Mouse (Mus musculus): ENCODE measurements around the gene Atp1b1.

Atp1b1 gene

DNA sequence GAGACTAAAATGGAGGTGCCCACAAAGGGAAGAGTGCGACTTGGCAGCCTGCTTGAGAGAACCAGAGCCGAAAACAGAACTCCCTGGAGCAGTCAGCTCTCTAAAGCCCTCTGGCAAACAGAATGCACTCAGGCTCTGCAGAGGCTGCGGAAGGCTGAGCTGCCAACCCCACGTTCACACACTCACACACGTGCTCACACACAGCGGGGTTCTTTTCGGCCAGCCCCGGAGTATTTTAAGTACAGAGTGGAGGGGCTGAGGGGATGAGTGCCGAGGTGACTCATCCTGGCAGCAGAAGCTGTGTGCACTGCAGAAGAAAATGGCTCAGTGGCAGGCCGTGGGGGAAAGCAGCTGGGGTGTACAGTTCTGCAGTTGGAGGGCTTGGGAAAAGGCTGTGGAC, 3.6 kb upstream of the Atp1b1 start:
- peak; percentile 51 for DNase-seq

DNA sequence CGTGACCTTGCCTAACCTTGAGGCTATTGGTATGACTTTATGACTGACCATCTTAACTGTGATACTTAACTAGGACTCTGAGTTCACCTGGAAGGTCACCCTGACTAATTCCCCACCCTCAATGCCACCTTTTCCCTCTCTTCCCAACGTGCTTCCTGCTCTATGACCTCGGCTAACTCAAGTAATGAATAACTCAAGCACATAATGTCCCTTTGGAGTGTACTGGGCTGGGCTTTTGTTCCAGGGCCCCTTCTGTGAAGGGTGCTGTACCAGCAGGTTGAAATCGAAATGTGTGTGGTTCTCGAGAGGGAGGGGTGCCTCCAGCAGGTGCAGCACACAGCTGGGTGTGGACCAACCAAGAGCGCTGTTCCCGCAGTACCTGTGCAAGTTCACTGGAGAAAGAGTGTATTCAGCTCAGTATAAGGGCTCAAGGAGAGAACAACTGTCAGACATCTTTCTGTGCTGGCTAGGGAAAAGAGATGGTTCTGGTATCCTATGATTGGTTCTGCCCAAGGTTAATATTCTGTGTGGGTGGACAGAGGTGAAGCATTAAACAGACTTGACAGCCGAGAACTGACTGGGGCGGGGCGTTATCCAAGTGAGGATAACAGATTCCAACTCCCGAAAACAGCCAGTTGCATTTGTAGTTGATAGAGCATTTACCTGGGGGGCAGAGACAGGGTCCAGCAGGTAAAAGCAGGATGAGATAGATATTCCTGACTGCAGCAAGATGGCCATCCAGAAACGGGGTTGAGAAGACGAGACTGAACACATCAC, 3.0 kb upstream of the Atp1b1 start:
- peak; percentile 68 for DNase-seq

DNA sequence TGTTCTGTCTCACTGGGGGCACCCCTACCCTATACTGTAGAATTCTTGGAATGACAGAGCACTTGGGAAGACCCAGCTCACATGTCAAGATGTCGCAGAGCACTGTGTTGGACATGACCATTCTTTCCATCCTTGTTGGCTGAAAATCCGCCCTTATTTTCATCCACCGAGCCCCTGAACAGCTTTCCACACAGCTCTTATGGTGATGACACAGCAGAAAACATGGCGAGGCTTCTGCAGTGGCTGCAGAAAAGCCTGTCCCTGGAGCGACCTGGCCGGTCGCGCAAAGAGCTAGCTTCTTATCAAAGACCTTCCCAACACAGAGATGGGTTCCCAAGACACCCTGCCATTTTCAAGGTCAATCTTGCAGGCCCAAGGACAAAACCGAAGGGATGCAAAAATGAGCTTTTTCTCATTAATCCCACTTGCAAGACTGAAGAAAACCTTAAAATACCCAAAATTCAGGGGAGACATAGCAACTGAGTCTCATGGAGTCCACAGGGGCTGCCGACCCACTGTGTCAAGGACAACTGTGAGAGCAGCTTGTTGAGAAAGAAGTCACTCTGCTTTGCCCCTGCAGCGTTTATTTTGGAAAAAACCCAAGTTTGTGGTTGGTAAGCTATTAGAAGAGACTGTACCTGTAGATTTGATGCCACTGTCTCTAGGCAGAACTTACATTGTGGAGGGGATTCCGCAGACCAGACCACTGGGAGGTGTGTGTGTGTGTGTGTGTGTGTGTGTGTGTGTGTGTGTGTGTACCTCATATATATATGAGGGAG, 1.2 kb upstream of the Atp1b1 start:
- DNase-seq, result no peak

DNA sequence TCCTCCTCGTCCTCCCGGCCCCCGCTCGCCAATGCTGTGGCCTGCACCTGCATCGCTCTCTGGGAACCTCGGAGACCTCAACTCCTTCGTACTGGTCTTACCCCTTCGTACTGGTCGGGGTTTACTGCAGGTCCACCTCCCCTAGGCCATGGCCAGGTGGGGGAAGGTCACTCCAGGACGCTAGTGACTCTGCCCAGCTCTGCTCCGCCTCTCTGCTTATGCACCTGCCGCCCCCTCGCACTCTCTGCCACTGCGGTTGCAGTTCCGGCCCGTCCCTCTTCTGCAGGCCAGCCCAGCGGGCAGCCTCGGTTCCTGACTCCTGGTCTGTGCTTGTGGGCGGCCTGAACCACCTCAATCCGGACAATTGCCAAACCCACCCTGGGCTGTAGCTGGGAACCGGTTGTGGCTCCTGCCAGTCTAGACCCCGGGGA, 481 bp upstream of the Atp1b1 start:
- DNase-seq, result peak; percentile 90

DNA sequence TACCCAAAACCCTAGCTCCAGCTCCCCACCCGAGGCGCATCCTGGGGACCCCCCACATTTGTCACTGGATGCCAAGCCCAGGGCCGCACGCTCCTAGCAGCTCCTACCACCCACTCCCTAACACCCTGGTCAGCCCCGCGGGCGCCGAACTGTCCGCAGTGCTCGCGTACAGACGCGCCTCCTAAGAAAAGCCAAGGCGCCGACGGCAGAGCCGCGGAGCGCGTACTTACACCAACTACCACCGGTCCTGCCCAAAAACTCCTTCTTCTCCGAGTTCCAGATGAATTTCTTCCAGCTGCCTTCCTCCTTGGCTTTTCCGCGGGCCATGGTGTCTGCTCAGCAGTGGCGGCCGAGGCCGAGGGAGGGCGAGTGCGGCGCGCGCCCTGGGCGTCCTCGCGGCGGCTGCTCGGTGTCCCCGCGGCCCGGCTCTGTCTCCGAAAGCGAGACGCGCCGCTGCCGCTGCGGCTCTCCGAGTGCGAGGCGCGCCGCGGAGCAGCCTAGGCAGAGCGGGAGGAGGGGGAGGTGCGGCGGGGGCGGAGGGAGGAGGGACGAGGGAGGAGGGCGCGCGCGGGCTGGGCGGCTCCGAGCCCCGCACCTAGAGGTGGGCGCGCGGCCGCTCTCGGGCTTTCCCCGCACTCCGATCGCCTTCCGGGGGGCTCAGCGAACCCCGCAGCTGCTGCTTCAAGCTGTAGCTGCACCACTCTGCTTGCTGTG, 467 bp downstream of the Atp1b1 start:
- DNase-seq, result peak; percentile 83

DNA sequence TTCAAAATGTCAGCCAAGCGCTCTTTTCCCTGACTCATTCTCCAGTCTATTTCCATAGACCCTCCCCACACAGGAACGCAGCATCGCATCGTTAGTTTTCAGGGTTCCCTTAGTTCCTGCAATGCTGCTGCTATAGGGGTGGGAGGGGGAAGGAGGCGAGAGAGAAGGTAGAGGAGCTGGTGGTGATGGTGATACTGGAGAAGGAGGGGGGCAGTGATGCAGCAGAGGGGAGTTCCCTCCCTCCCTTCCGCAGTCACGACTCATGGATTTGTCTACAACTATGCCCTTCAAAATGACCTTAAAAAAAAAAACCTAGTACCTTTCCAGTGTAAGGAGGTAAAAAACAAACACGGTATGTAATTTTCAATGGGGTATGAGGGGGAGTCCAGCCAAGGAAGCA, 1.4 kb downstream of the Atp1b1 start:
- no peak for DNase-seq

DNA sequence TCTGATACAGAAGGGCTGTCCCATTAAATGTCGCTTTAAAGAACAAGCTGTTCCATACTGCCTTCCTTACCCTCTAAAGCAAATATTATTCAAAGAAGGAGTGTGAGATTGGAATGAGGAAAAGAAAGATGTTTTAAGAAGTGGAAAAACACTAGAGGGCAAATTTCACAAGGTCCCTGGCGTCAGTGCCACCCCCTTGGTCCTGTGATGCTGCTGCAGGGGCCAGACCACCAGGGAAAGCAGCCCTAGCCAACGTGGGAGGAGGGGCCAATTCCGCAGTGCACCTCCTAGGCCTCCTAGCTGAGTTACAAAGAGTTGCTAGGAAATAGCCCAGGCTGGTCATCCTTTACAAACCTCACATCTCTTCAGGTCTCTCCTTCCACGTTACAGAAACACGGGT, 2.1 kb downstream of the Atp1b1 start:
- peak; percentile 58 for DNase-seq

DNA sequence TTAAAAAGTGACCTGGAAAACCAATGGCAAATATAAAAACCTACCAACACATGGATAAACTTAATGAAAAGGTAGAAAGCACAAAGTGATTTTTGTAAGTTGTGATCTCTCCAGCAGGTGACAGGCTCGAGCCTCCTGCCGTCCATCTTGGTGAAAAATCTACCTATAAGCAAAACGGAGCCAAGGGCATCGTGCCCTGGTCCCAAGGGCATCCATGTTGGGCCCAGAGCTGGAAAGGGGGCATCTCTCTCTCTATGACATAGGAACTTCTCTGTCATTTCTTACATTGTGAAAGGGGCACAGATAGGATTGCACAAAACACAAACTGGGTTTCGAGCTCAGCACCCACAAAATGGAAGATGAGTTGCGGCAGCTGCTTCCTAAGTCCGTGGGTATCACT, 2.5 kb downstream of the Atp1b1 start:
- peak; percentile 62 for DNase-seq

DNA sequence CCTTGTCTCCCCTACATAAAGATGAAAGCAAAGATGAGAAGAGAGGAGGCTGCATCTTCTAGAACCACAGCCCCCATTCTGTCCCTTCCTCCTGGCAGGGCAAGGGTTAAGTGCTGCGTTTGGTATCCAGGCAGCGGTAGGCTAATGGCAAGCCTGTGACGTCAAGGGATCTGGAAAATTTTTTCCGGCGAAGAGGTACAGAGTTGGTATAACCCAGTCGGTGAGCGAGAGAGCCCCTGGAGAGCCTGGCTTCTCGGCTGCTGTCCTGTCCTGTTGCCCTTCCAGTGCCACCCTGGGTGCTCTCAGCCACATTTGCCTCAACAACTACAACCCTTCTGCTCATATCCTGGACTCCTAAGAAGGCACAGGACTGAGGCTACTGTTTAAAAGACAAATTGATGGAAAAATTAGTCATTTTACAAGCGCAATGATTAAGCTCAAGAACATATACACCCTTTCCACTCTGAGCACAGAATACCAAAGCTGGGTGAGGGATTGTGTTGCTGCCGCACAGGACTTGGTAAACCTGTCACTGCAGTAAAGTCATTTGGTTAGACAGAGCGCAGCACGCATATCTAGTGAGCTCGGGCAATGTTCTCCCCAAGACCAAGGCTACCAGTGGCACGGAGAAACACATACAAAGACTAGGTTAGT, 3.3 kb downstream of the Atp1b1 start:
- peak; percentile 71 for DNase-seq

DNA sequence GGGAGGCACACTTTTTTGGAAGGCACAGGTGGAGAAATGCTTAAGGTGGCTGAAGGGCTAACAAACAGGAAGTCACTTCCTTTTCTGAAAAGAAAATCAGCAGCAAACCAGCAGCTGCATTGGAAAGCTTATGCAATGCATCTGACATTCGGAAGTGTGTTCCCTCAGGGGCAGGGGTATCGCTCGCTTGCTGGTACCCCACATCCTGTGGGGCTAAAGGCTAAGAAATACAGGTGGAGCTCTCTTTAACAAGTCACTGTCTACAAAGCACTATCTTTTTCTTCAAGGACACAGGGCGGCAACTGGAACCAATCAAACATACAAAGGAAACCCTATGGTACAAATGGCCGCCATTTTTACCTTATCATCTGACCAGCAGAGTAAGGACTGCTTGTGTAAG, 4.4 kb downstream of the Atp1b1 start:
- DNase-seq, result no peak

DNA sequence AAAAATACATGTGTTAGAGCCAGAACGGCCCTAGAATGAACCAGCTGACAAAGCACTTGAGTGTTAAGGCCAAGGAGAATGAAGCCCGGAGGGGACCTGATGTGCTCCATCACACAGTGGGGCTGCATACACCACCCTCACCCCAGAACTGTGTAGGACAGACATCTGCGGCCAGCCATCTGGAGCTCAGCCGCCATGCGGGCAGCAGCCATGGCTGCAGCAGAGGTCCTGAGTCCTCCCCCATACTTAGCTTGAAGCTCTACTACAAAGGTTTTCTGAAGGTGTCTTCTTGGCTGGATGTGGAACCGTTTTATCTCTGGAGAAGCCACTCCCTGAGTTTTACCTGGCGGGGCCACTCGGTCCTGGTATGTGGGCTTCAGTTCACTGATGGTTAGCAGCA, 5.0 kb downstream of the Atp1b1 start:
- DNase-seq, result no peak

DNA sequence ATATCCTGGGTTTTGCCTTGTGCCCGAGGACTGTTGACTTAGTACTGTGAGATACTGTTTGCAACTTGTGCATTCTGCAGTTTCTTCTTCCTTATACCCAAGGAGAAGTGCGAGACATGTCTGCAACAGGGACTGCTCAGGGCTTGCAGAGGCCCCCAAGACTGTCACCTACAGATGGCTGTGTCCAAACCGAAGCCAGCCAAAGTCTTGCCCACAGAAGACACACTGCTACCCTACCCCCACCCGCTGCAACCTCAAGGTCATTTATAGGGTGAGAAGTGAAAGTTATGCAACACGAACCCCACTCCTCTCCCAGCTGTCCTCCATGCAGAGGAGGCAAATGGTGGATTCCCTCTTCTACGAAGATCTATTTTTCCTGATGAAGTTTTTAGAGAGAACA, 5.6 kb downstream of the Atp1b1 start:
- DNase-seq, result no peak

DNA sequence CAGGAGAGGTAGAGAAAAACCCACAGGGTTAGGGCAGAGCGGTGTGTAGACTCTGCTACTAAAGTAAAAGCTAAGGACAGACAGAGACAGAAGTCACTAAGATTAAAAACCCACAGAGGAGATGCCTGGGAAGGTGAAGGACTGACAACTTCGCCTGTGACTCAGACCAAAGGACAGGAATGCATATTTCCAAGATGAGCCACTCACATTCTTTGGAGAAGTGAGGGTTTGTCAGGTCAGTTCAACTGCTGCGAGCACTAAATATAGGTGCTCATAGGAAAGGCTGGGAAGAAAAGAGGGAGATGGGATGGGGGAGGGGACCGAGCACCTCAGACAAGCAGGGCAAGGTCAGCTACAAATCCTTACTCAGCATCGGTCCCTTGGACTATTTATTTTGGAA, 6.8 kb downstream of the Atp1b1 start:
- DNase-seq, result no peak

DNA sequence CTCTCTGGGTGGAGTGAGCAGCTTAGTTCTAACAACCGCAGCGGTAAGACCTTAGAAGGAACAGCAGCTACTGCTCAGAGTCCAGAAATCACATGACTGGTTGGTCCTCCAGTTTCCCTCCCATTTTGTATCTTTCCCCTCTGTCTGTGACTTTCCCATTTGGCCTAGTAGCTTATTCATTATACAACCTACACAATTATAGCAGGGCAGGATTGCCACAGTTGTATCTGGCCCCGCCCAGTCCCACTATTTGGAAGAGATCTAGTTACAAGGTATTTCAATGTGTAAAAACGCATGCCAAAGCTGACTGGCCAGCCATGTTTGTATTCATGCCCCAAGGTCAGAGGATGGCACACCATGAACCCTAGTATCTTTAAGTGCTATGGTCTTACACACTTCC, 7.5 kb downstream of the Atp1b1 start:
- DNase-seq, result no peak

DNA sequence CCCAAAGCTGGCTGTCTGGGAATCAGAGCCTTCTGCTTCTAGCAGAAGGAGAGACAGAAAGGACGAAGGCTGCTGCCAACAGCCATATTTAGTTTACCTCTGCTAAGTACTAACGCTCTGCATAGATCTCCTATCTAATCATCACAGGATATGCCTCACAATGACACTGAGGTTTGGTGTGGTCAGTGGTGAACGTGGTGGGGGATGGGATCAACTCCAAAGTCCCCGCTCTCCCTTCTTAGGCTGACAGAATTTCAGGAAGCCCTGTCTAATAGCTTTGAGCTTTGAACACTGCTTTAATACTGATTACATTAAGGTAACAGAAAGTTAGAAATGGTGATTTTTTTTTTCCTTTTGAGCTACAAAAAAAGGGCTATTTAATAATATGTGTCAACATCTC, 7.9 kb downstream of the Atp1b1 start:
- DNase-seq, result no peak

DNA sequence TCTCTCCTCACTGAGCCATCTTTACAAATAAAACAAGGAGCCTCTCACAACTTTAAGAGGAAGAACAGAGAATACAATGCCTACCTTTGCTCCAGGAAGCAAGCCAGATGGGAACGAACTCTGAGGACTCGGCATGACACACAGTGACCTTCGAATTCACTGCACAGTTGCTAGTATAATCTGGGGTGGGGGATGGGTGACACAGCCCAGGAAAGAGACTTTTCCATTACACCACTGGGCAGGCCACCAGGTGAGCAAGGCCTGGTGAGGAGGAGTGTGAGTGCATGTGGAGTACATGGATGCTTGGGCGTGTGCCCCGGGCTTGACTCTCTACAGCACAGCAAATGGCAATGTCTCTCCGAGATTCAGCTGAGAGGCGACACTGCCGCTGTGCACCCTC, 8.5 kb downstream of the Atp1b1 start:
- DNase-seq, result peak; percentile 55

DNA sequence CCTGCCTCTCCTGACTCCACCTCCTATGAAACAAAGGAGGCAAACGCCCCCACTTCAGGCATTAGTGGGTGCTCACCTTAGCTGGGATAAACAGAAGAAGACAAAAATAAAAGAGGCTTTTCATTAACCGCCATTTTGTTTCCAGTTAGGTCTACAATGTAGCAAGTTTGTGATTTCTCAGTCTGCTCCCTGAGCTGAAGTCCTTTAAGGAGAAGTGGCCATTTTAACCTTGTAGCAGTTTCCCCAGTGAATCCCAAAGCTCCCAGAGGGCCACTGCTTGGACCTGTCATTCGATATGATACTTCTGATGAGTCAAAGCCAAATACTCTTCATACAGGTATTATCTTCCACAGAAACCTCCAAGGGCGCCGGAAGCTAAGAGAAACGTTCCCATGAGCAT, 10.6 kb downstream of the Atp1b1 start:
- DNase-seq, result no peak

DNA sequence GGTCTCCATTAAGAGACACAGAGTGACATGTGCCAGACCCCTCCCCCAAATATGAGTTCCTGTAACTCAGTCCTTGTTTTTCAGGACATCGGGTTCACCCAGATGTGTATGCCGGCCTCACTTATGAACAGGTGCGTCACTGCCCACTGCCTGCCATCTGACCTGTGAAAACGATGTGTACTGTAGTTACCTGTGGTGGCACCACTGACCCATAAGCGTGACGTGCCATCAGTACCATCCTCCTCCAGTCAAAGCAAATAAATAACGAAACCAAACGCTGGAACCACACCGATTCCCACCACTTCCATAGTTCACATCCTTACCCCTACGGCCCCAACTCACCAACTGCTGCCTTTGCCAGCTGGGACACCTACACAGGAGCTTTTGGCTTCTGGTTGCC, 11.6 kb downstream of the Atp1b1 start:
- DNase-seq, result no peak

DNA sequence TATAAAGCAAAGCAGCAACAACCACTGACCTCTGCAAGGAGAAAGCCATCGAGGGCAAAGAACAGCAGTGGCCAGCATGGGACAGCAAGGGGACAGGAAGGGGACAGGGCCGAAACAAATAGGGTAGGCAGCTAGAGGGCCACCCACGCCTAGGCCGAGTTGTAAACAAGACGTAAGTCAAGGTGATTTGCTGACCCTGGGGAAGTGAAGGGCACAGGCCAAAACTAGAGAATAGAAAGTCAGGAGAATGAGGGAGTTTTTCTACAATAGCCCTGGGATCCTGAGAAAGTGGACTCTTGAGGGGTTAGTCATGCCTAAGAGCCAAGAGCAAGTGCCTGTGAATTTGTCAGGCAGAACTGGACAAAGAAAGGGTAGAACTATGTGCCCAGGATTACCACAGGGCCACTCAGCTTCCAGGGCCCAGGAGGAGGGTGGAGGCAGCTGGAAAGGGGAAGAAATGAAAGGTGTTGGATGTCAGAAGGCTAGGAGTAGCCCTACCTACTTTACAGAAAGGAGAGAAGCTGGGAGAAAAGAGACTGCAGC, 12.5 kb downstream of the Atp1b1 start:
- no peak for DNase-seq

DNA sequence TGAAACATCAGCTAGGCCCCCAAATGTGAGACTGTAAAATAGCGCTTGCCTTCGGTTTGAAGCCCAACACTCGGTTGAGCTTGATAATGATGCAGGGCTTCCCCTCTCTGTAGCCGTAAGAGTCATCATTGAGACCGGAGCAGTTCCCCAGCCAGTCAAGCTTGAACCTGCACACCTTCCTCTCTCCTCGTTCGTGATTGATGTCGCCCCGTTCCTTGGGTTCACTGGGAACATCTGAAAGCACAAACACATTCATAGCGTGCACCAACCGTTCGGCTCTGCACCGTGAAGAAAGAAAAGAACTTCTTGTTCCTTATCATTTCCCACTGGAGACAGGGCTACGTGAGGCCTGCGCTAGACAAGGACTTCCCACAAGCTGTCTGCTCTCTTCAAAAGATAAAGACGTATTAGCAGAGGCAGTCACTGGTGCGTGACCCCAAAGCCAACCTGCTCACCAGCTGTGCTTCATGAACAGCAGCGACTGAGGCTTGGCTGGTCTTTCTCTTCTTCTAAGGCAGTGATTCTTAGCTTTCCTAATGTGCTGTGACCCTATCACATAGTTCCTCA, 16.7 kb downstream of the Atp1b1 start:
- no peak for DNase-seq

DNA sequence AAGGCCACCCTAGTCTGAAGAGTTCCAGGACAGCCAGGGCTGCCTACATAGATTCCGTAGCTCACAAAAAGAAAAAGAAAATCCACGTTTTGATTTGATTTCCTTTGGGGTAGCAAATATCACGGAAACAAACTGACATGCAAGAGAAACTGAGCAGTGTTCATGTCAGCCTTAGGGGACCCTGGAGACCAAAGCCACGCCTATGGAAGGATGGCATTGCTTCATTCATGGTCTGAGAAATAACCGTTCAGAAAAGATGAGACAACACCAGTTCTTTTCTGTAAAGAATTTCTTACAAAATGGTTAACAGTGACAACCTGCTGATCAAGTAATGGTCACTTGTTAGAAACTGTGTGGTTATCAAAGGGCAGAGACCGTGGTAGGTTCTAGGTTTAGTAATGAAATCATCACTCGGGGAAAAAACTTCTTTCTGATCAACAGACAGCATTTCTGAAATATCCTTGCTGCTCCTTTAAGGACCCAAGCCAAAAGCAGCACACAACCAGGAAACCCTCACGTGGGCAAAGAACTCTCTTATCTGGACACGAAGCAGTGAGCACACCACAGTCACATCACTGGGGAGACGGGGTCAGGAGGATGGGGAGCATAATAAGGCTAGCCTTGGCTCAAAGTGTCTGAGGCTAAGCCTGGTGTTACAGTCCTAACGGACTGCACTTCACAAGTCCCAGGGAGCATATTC, 17.3 kb downstream of the Atp1b1 start:
- DNase-seq, result no peak

DNA sequence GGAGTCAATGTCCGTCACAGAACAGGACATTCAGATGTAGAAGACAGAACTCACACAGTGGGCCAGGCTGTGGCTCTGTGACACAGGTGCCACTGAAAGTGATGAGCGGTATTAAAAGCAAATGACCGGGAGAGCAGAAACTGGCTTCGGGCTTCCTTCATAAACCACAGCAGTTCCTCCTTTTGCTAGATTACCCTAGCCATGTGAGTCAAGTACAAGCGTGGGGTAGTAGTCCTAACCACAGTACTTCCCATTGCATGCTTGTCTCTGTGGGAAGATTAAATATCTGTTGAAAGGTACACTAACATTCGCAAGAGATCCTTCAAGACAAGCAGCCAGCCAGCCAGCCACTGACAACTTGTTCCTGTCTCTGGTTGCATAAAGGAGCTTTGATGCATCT, 17.9 kb downstream of the Atp1b1 start:
- DNase-seq, result no peak

Data from kidney, postnatal 10 days (tissue).